Mouse (Mus musculus) gastrocnemius, postnatal 4 days (tissue): Measurements from ENCODE around the gene Olfr923. TPM values are rescaled to one million over a fixed set of nuclear protein-coding genes. Genes with fewer than 3 reads are reported as not detected.
"Not testable (repeated sequence)": the region's sequence is repeated elsewhere in the genome, so short reads cannot be mapped to it uniquely, and the experiment has no call there.

Experiments
- DNase-seq, 2 experiments: peaks; one replicate each; pipeline ENCODE4 v3.0.0; 2021 to 2022; ENCODE audit warnings: low spot score in 2 of 2, mixed read lengths in 2 of 2
- long read RNA-seq, 2 experiments: library from polyadenylated mRNA; stranded (forward); transcript quantifications; one replicate each; pipeline ENCODE4 v2.0.0; 2021
- total RNA-seq, 2 experiments: library from RNA; stranded (reverse); gene quantifications; 2 replicates each; pipeline ENCODE4 v1.2.3; 2021

Olfr923 gene
- total RNA-seq, result not detected
- long read RNA-seq, experiment 1, result 0 reads
- long read RNA-seq, experiment 2, result 0 reads

GRCm38 (mm10) chr9:38826245-38826644, at the start of gene Olfr923:
Gene Olfr923, plus strand, starts transcription at chr9:38826545.
- no peak for DNase-seq

- no peak for DNase-seq
Observed at GRCm38 (mm10) chr9:38792689-38793088, 33.7 kb upstream of the Olfr923 start.

GRCm38 (mm10) chr9:38805696-38806095, 20.6 kb upstream of the Olfr923 start:
- no peak for DNase-seq

- DNase-seq, result no peak
Observed at GRCm38 (mm10) chr9:38814314-38814713, 12.0 kb upstream of the Olfr923 start, which contains the start of gene Olfr922. Gene Olfr922, plus strand, starts transcription at chr9:38814614.

GRCm38 (mm10) chr9:38815458-38815986, 10.8 kb upstream of the Olfr923 start:
- no peak for DNase-seq

- no peak for DNase-seq
Observed at GRCm38 (mm10) chr9:38833027-38833426, 6.7 kb downstream of the Olfr923 start.

GRCm38 (mm10) chr9:38844149-38844548, 17.8 kb downstream of the Olfr923 start, which contains the start of gene Olfr924:
Gene Olfr924, plus strand, starts transcription at chr9:38844449.
- no peak for DNase-seq

- no peak for DNase-seq
Observed at GRCm38 (mm10) chr9:38854760-38855159, 28.4 kb downstream of the Olfr923 start, which contains the start of gene Olfr26. Gene Olfr26, plus strand, starts transcription at chr9:38855060.

GRCm38 (mm10) chr9:38874880-38875279, 48.5 kb downstream of the Olfr923 start:
- not testable (repeated sequence) for DNase-seq

- DNase-seq, result no peak
Observed at GRCm38 (mm10) chr9:38876826-38877225, 50.5 kb downstream of the Olfr923 start, which contains the start of gene Olfr926. Gene Olfr926, plus strand, starts transcription at chr9:38877126.

Other genes with a start within 250 kb of the Olfr923 start
- not detected for gene Olfr912, start 246.4 kb upstream of the Olfr923 start, total RNA-seq
- gene Olfr913, start 233.8 kb upstream of the Olfr923 start, total RNA-seq, result not detected
- not detected for gene Olfr914, start 221.4 kb upstream of the Olfr923 start, total RNA-seq
- not detected for gene Olfr916, start 166.7 kb upstream of the Olfr923 start, total RNA-seq
- gene Olfr917, start 160.7 kb upstream of the Olfr923 start, total RNA-seq, result not detected
- gene Olfr918, start 151.9 kb upstream of the Olfr923 start, total RNA-seq, result not detected
- gene Olfr919, start 122.9 kb upstream of the Olfr923 start, total RNA-seq, result not detected
- gene Vwa5a, start 108.3 kb upstream of the Olfr923 start, total RNA-seq, result 10 to 100 TPM; 39.5 to 40.3 TPM
- gene Olfr920, start 74.2 kb upstream of the Olfr923 start, total RNA-seq, result under 1 TPM; 0.05 to 0.29 TPM
- not detected for gene Olfr921, start 53.5 kb upstream of the Olfr923 start, total RNA-seq
- not detected for gene Olfr922, start 11.9 kb upstream of the Olfr923 start, total RNA-seq
- gene Olfr924, start 17.9 kb downstream of the Olfr923 start, total RNA-seq, result not detected
- not detected for gene Olfr26, start 28.5 kb downstream of the Olfr923 start, total RNA-seq
- gene Olfr926, start 50.6 kb downstream of the Olfr923 start, total RNA-seq, result not detected
- gene Olfr930, start 103.3 kb downstream of the Olfr923 start, total RNA-seq, result not detected
- not detected for gene Olfr933, start 145.8 kb downstream of the Olfr923 start, total RNA-seq
- not detected for gene Olfr934, start 161.8 kb downstream of the Olfr923 start, total RNA-seq
- gene Olfr935, start 173.1 kb downstream of the Olfr923 start, total RNA-seq, result not detected
- not detected for gene Olfr146, start 196.8 kb downstream of the Olfr923 start, total RNA-seq
- not detected for gene Olfr937, start 238.4 kb downstream of the Olfr923 start, total RNA-seq